Mouse (Mus musculus) cortical plate, adult 2 months (tissue): ENCODE measurements around the gene Klhdc10.

ENCODE experiments used
- CTCF ChIP-seq: fragments of 200-500 bp; IDR thresholded peaks from 2 replicates; pipeline ENCODE4 v1.5.1; 2011; ENCODE audit warnings: mild to moderate bottlenecking, control low read depth, low read length; ENCODE audit not compliant: insufficient read depth; ENCODE audit errors: extremely low read depth
- POLR2A ChIP-seq: fragments of 200-500 bp; IDR thresholded peaks from 2 replicates; pipeline ENCODE4 v1.6.1; 2011; ENCODE audit warnings: mild to moderate bottlenecking, low read length, control low read depth; ENCODE audit not compliant: insufficient read depth; ENCODE audit errors: extremely low read depth

GRCm38 (mm10) chr6:30479418-30479817 lies 77.8 kb downstream of the Klhdc10 start:
- no peak for TF ChIP-seq CTCF
- TF ChIP-seq POLR2A, result no peak
